Comparison of ENCODE assay signal across 50 mouse cellular contexts in genomic region chr13:64110421-64110820, GRCm38 (mm10). TPM values are rescaled to one million over a fixed set of nuclear protein-coding genes. Genes with fewer than 3 reads are reported as not detected.
"Had no signal": no experiment of that assay in that cellular context is flagged by ENCODE, and none has a peak within 500 bp of the region (broad histone marks: within the 10 kb centered on the region; RNA-seq: fewer than 3 reads in every experiment).

No protein-coding gene starts in this region.

- H3K36me3 ChIP-seq: heart, embryonic 15.5 days; hindbrain, embryonic 10.5 days; hindbrain, embryonic 12.5 days; hindbrain, embryonic 13.5 days; hindbrain, embryonic 15.5 days; intestine, embryonic 15.5 days; kidney, embryonic 15.5 days had no signal

- H3K27ac ChIP-seq: heart, embryonic 13.5 days; heart, embryonic 15.5 days; hindbrain, embryonic 10.5 days; hindbrain, embryonic 12.5 days; hindbrain, embryonic 13.5 days; hindbrain, embryonic 14.5 days; hindbrain, embryonic 15.5 days; hindbrain, postnatal 0 days; intestine, embryonic 15.5 days; kidney, embryonic 15.5 days; kidney, postnatal 0 days; layer of hippocampus, adult 2 months; left cerebral cortex, adult 2 months had no signal

- DNase-seq: heart, postnatal 14 days; heart, postnatal 36 days; heart, postnatal 4 days; kidney, adult 11 months; kidney, adult 18-20 months; kidney, adult 2 months; kidney, adult 8-10 months; kidney, adult 9 months; kidney, postnatal 10 days; kidney, postnatal 14 days; kidney, postnatal 25 days; kidney, postnatal 36 days; kidney, postnatal 4 days; layer of hippocampus, adult 9-11 months; layer of hippocampus, postnatal 36 days had no signal

- H3K4me3 ChIP-seq: heart, embryonic 12.5 days; heart, embryonic 13.5 days; heart, embryonic 15.5 days; hindbrain, embryonic 10.5 days; hindbrain, embryonic 12.5 days; hindbrain, embryonic 13.5 days; hindbrain, embryonic 15.5 days; intestine, embryonic 15.5 days; kidney, embryonic 15.5 days; layer of hippocampus, adult 2 months; left cerebral cortex, adult 2 months had no signal

- H3K9me3 ChIP-seq: heart, embryonic 12.5 days; heart, embryonic 13.5 days; heart, embryonic 15.5 days; hindbrain, embryonic 10.5 days; hindbrain, embryonic 12.5 days; hindbrain, embryonic 13.5 days; hindbrain, embryonic 15.5 days; intestine, embryonic 15.5 days; kidney, embryonic 15.5 days had no signal

- H3K27me3 ChIP-seq: heart, embryonic 12.5 days; heart, embryonic 13.5 days; heart, embryonic 15.5 days; hindbrain, embryonic 12.5 days; hindbrain, embryonic 15.5 days; intestine, embryonic 15.5 days; kidney, embryonic 15.5 days had no signal

RNA-seq across cellular contexts. Expression of gene Hsd17b3, which starts 21.4 kb away (rescaled TPM):
- total RNA-seq: heart, postnatal 14 days; heart, postnatal 25 days; heart, postnatal 36 days; heart, postnatal 4 days; hematopoietic stem cell, adult 5-6 weeks; hindbrain, postnatal 0 days; layer of hippocampus, adult 18-20 months; layer of hippocampus, adult 2 months; layer of hippocampus, adult 8-10 months; layer of hippocampus, postnatal 10 days; layer of hippocampus, postnatal 14 days; layer of hippocampus, postnatal 25 days; layer of hippocampus, postnatal 36 days; left cerebral cortex, adult 18-20 months; left cerebral cortex, adult 2 months; left cerebral cortex, adult 8-10 months had no signal
- polyA plus RNA-seq: heart, embryonic 11.5 days; heart, embryonic 12.5 days; heart, embryonic 13.5 days; heart, embryonic 14.5 days; heart, embryonic 15.5 days; heart, embryonic 16.5 days; heart, postnatal 0 days; hindbrain, embryonic 10.5 days; hindbrain, embryonic 11.5 days; hindbrain, embryonic 12.5 days; hindbrain, embryonic 13.5 days; hindbrain, embryonic 14.5 days; hindbrain, embryonic 15.5 days; hindbrain, embryonic 16.5 days; hindbrain, postnatal 0 days; inflammation-experienced regulatory T-cells, adult 6 months; intestine, embryonic 14.5 days; intestine, embryonic 15.5 days; intestine, embryonic 16.5 days; kidney, adult 2 months; kidney, embryonic 14.5 days; kidney, embryonic 15.5 days; kidney, embryonic 16.5 days; kidney, postnatal 0 days; large intestine, adult 2 months had no signal
